Mouse (Mus musculus): Measurements from ENCODE around the gene Zmiz1. TPM values are rescaled to one million over a fixed set of nuclear protein-coding genes. Genes with fewer than 3 reads are reported as not detected.

Zmiz1 gene
- polyA plus RNA-seq (2014; fragmentation: Illumina TruSeq; extraction: RNeasy Lipid Tissue Mini Kit (QIAGEN cat#74804); ENCODE audit: low read depth, low replicate concordance), result 43.5 TPM

GRCm38 (mm10) chr14:25459016-25459393 is at the start of gene Zmiz1:
Zmiz1 (plus strand) TSS chr14:25459185.

GRCm38 (mm10) chr14:25693888-25694568 is 235.0 kb downstream of the Zmiz1 start, which contains the start of gene Ppif:
Ppif (plus strand) TSS chr14:25694154.

Other genes with a start within 250 kb of the Zmiz1 start
- gene Ppif, start 235.0 kb downstream of the Zmiz1 start, polyA plus RNA-seq (2014; fragmentation: Illumina TruSeq; extraction: RNeasy Lipid Tissue Mini Kit (QIAGEN cat#74804); ENCODE audit: low read depth, low replicate concordance), result 16.3 TPM

Measured in adipose tissue, adult 10 weeks (tissue).